Mouse (Mus musculus) testis, adult 2 months (tissue): ENCODE results near the gene Slc16a10. TPM values are rescaled to one million over a fixed set of nuclear protein-coding genes. Genes with fewer than 3 reads are reported as not detected.

Experiments
- H3K27ac ChIP-seq: fragments of 200-500 bp; 2 replicates; pipeline ENCODE4 v1.5.1; 2012; ENCODE audit warnings: low read depth, low read length; ENCODE audit not compliant: control insufficient read depth, insufficient read depth
- H3K27me3 ChIP-seq: fragments of 200-500 bp; 2 replicates; pipeline ENCODE4 v1.6.1; 2012; ENCODE audit warnings: mild to moderate bottlenecking, low read length, moderate library complexity; ENCODE audit not compliant: control insufficient read depth, insufficient read depth
- H3K36me3 ChIP-seq: fragments of 200-500 bp; 2 replicates; pipeline ENCODE4 v1.6.1; 2012; ENCODE audit warnings: mild to moderate bottlenecking, low read length; ENCODE audit not compliant: control insufficient read depth, insufficient read depth
- H3K4me1 ChIP-seq: fragments of 200-500 bp; 2 replicates; pipeline ENCODE4 v1.6.1; 2012; ENCODE audit warnings: low read length; ENCODE audit not compliant: control insufficient read depth, insufficient read depth
- H3K4me3 ChIP-seq: fragments of 200-500 bp; 2 replicates; pipeline ENCODE4 v1.5.1; 2012; ENCODE audit warnings: low read depth, mild to moderate bottlenecking, low read length, moderate library complexity, mixed read lengths; ENCODE audit not compliant: control insufficient read depth
- CTCF ChIP-seq: fragments of 200-500 bp; IDR thresholded peaks from 2 replicates; pipeline ENCODE4 v1.5.1; 2012; ENCODE audit warnings: low read depth, mild to moderate bottlenecking, inconsistent platforms, low read length, moderate library complexity; ENCODE audit not compliant: control insufficient read depth, insufficient read depth, insufficient replicate concordance
- POLR2A ChIP-seq: fragments of 200-500 bp; IDR thresholded peaks from 2 replicates; pipeline ENCODE4 v1.6.1; 2012; ENCODE audit warnings: low read depth, mild to moderate bottlenecking, inconsistent platforms, low read length, moderate library complexity; ENCODE audit not compliant: control insufficient read depth
- polyA plus RNA-seq: library from polyadenylated mRNA; depleted of rRNA; stranded (reverse); fragments of >200 nt; gene quantifications from 2 replicates; pipeline ENCODE4 v1.2.3, GENCODE M21; 2012

Gene Slc16a10
- polyA plus RNA-seq, 1 experiment, result 4.3 TPM

DNA sequence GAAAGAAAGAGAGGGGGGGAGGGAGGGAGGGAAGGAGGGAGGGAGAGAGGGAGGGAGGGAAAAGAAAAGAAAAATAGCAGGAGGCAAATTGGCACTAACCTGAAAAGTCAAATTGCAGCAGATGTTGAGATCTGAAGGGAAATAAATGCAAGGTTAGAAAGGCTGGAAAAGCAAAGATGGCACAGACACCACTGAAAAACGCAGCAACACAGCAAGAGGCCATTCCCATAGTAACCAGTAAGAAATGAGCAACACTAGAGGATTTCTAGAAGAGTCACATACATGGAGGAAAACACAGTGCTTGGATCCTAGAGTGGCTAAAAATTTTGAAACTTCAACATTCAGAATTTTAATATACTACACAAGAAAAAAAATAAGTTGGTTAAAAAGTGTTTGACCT, 74.5 kb downstream of the Slc16a10 start:
- Histone ChIP-seq H3K4me1 (no peaks in the 10 kb centered on the region), H3K36me3 (no peaks in the 10 kb centered on the region), H3K27me3 (no peaks in the 10 kb centered on the region), H3K4me3 (no peak overlapping the region), H3K27ac (no peak overlapping the region)
- TF ChIP-seq POLR2A (no peak), CTCF (no peak)

DNA sequence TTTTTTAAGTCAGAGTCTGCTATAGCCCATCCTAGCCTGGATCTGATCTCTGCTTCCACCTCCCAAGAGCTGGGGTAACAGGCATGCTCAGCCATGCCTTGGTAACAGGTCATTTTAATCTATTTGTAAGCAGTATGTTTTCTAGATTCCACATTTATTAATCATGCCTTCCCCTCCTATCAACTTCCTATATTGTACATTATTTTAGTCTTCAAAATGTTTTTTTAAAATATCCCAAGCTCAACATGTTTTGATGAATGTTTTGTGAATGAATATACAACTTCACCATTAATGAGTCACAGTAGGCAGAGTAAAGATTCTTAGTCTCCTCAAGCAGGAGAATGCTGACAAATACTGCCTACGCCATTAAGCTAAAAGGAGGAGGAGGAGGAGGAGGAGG, 75.0 kb downstream of the Slc16a10 start:
- Histone ChIP-seq H3K4me1 (no peaks in the 10 kb centered on the region), H3K27ac (no peak overlapping the region), H3K27me3 (no peaks in the 10 kb centered on the region), H3K4me3 (no peak overlapping the region), H3K36me3 (no peaks in the 10 kb centered on the region)
- TF ChIP-seq CTCF (no peak), POLR2A (no peak)

DNA sequence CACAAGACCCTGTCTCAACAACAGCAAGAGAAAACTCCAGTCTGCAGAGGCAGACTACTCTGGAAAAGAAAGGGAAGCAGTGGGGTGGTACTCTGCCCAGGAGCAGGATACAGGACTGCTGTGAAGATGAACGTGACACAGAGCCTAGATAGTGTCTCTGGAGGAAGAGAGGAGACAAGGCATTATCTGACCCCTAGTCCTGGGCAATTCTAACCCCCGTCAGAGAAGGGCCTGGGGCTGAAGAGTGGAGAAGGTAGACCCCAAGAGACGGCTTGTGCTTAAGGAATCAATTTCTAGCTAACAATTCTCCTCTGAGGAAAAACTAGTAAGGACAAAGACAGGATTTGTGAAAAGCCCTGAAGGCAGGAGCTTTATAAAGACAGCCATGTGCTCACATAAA, 76.7 kb downstream of the Slc16a10 start:
- Histone ChIP-seq H3K4me3 (no peak overlapping the region), H3K27me3 (no peaks in the 10 kb centered on the region), H3K4me1 (no peaks in the 10 kb centered on the region), H3K27ac (no peak overlapping the region), H3K36me3 (no peaks in the 10 kb centered on the region)
- TF ChIP-seq CTCF (no peak), POLR2A (no peak)

DNA sequence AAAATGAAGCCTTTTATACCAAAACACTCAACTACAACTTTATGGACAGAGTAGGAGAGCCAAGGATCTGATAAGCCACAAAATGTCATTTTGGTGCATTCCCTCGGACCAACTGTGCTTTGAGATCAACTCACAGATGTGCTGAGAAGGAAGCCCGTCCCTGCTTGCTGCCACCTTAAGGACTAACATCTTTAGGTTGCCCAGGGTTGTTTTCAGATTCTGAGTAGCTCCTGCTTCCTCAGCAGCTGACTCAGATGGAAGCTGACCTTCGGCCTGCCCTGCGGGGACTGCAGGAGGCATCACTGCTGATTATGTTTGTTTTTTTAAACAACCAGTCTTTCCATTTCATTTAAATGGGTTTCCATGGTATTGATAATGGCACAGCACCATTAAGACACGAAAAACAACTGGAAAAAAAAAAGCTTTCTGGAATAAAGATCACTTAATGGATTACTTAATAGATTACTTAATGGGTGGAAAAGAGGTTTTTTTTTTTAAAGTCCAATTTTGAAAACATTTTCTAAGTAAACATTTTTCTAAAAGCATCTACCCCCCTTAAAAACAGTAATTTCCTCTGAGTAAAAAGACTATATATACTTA, 78.7 kb downstream of the Slc16a10 start:
- TF ChIP-seq POLR2A (no peak), CTCF (no peak)

DNA sequence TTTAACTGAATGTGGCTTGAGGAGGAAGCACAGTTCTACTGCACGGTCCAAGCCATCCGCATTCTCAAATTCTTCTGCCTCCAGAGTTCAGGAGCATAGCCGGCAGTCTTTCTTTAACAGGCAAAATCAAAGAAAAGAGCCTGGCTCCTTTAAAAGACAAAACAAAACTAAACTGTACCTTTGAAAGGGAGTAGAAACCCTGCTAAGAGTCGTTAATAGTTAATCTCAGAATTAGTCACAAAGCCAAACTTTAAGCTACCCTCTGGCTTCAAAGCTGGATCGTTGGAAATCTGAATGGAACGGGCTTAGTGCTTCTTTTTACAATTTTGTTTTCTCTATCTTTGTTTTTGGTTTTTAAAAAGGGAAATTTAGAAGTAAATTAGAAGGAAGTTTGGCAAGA, 79.2 kb downstream of the Slc16a10 start:
- H3K27me3 ChIP-seq, result no peaks in the 10 kb centered on the region
- no peak overlapping the region for H3K4me3 ChIP-seq
- no peaks in the 10 kb centered on the region for H3K36me3 ChIP-seq
- H3K27ac ChIP-seq, result no peak overlapping the region
- H3K4me1 ChIP-seq, result no peaks in the 10 kb centered on the region
- TF ChIP-seq POLR2A (no peak), CTCF (no peak)

More for the DNA sequence above, 78.7 kb downstream of the Slc16a10 start:
- no peaks in the 10 kb centered on the region for H3K27me3 ChIP-seq
- H3K27ac ChIP-seq, result no peak overlapping the region
- H3K4me3 ChIP-seq, result no peak overlapping the region
- no peaks in the 10 kb centered on the region for H3K4me1 ChIP-seq
- H3K36me3 ChIP-seq, result no peaks in the 10 kb centered on the region

DNA sequence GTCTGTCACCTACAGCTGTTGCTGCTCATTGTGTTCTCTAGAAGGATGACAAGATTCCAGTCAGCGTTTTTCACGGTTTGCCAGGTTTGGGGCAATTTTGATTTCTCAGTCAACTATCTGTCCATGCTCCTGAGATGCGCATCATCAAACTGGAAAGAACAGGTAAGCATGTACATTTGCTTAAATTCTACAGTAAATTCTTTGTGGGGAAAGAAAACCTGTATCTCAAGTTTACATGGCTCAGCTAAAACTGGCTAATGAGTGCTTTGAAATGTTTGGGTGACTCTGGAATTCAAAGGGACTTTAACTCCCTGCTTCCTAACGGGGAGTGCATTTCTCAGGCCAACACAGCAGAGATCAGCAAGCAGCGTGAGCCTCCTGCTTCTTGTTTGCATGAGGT, 80.1 kb downstream of the Slc16a10 start:
- H3K27ac ChIP-seq, result no peak overlapping the region
- no peaks in the 10 kb centered on the region for H3K36me3 ChIP-seq
- no peak overlapping the region for H3K4me3 ChIP-seq
- H3K4me1 ChIP-seq, result no peaks in the 10 kb centered on the region
- H3K27me3 ChIP-seq, result no peaks in the 10 kb centered on the region
- TF ChIP-seq POLR2A (no peak), CTCF (no peak)

DNA sequence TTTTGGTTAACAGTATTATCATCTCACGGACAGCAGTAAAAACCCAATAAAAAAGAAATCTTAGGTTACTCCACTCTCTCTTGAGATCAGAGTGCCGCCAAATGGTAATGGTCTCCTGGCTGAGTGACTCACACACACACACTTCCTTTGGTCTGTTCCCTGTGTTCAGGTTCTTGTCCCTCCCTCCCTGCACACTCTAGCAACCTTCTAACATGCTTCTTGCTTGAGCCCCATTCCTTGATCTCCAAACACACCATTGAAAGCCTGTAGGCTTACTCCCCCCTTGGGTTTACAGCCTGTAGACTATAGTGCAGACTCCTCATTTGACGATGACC, 83.3 kb downstream of the Slc16a10 start:
- H3K36me3 ChIP-seq, result no peaks in the 10 kb centered on the region
- TF ChIP-seq CTCF (no peak), POLR2A (no peak)

DNA sequence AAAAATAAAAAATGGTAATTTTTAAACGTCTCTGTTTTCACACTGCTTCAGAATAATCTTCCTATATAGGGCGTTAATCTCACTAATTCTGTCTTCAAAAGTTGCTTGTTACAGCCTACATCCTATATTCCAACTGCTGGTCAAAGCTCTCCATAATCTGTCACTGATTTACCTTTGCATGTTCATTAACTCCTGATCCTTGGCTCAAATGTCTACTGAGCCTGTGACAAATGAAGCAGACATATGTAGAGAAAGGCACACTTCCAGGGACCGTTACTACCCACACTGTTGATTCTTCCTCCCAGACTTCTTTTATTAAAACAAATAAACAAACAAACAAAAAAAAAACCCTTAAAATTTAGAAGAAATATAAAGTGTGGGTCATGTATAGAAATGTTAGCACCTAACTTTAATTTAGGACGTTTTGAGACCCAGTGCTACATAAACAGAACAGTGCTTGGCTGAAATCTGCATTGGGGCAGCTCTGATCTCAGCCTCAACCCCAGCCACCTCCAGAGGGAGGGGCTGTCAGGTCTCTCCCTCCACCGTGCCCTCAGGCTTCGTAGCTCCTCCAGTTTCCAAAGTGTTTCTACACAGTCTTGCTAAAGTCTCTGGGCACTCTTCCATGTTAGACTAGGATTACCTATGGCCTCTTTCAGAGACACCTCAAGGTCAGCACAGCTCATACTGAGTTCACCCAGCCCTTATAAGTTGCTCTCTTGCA, 83.8 kb downstream of the Slc16a10 start:
- no peak overlapping the region for H3K4me3 ChIP-seq

More for the DNA sequence above, 83.3 kb downstream of the Slc16a10 start:
- no peak overlapping the region for H3K4me3 ChIP-seq
- no peak overlapping the region for H3K27ac ChIP-seq
- no peaks in the 10 kb centered on the region for H3K27me3 ChIP-seq
- H3K4me1 ChIP-seq, result no peaks in the 10 kb centered on the region

More for the DNA sequence above, 83.8 kb downstream of the Slc16a10 start:
- Histone ChIP-seq H3K27me3 (no peaks in the 10 kb centered on the region), H3K36me3 (no peaks in the 10 kb centered on the region), H3K4me1 (no peaks in the 10 kb centered on the region), H3K27ac (no peak overlapping the region)
- no peak for TF ChIP-seq CTCF
- no peak for TF ChIP-seq POLR2A
